Mouse (Mus musculus): ENCODE measurements around the gene Sh2d6. TPM values are rescaled to one million over a fixed set of nuclear protein-coding genes. Genes with fewer than 3 reads are reported as not detected.
"Not testable (repeated sequence)": the region's sequence is repeated elsewhere in the genome, so short reads cannot be mapped to it uniquely, and the experiment has no call there.

Gene Sh2d6
- polyA plus RNA-seq, 1 experiment from 2014 or later, result not detected

GRCm38 (mm10) chr6:72498950-72499349 is 22.6 kb downstream of the Sh2d6 start:
- 53% methylated on average over 5 of the region's 5 CpGs for WGBS (ENCODE audit: insufficient replicate concordance)
- ATAC-seq (ENCODE audit: insufficient read depth), result no peak
- Histone ChIP-seq H3K36me3 (replicated peaks) (no peaks in the 10 kb centered on the region), H3K27me3 (peaks cover 5% of the 10 kb centered on the region; the same call in 1 of the 2 replicates), H3K9ac (no peak overlapping the region), H3K4me2 (no peak overlapping the region), H3K9me3 (replicated peaks) (no peaks in the 10 kb centered on the region), H3K27ac (replicated peaks) (no peak overlapping the region), H3K4me1 (replicated peaks) (no peaks in the 10 kb centered on the region), H3K4me3 (replicated peaks) (no peak overlapping the region)

GRCm38 (mm10) chr6:72492892-72493291 is 28.6 kb downstream of the Sh2d6 start:
- no peak overlapping the region for H3K27ac ChIP-seq (replicated peaks)
- H3K36me3 ChIP-seq (replicated peaks), result no peaks in the 10 kb centered on the region
- H3K4me3 ChIP-seq (replicated peaks), result no peak overlapping the region
- no peak overlapping the region for H3K4me2 ChIP-seq
- no peaks in the 10 kb centered on the region for H3K9me3 ChIP-seq (replicated peaks)
- peaks cover 11% of the 10 kb centered on the region for H3K4me1 ChIP-seq (replicated peaks)
- peak; percentile 57; the same call in 1 of the 2 replicates for ATAC-seq (ENCODE audit: insufficient read depth)
- 12% methylated on average over 6 of the region's 6 CpGs for whole genome bisulfite sequencing (ENCODE audit: insufficient replicate concordance)
- H3K27me3 ChIP-seq, result peaks cover 5% of the 10 kb centered on the region; the same call in 1 of the 2 replicates
- H3K9ac ChIP-seq, result no peak overlapping the region

GRCm38 (mm10) chr6:72491151-72491550 is 30.4 kb downstream of the Sh2d6 start:
- Histone ChIP-seq H3K27ac (replicated peaks) (no peak overlapping the region), H3K9ac (no peak overlapping the region), H3K4me1 (replicated peaks) (peaks cover 11% of the 10 kb centered on the region), H3K4me3 (replicated peaks) (no peak overlapping the region), H3K4me2 (no peak overlapping the region), H3K9me3 (replicated peaks) (no peaks in the 10 kb centered on the region), H3K27me3 (peaks cover 5% of the 10 kb centered on the region; the same call in 1 of the 2 replicates), H3K36me3 (replicated peaks) (no peaks in the 10 kb centered on the region)
- ATAC-seq (ENCODE audit: insufficient read depth), result no peak
- 37% methylated on average over 3 of the region's 3 CpGs for WGBS (ENCODE audit: insufficient replicate concordance)

GRCm38 (mm10) chr6:72489534-72489933 is 32.0 kb downstream of the Sh2d6 start:
- H3K36me3 ChIP-seq (replicated peaks), result no peaks in the 10 kb centered on the region
- peaks cover 11% of the 10 kb centered on the region for H3K4me1 ChIP-seq (replicated peaks)
- no peak overlapping the region for H3K4me2 ChIP-seq
- no peak for ATAC-seq (ENCODE audit: insufficient read depth)
- H3K4me3 ChIP-seq (replicated peaks), result no peak overlapping the region
- H3K9me3 ChIP-seq (replicated peaks), result no peaks in the 10 kb centered on the region
- peaks cover 4% of the 10 kb centered on the region; the same call in 1 of the 2 replicates for H3K27me3 ChIP-seq
- H3K9ac ChIP-seq, result no peak overlapping the region
- no peak overlapping the region for H3K27ac ChIP-seq (replicated peaks)

GRCm38 (mm10) chr6:72488850-72489249 is 32.7 kb downstream of the Sh2d6 start:
- H3K4me1 ChIP-seq (replicated peaks), result peaks cover 11% of the 10 kb centered on the region
- no peak overlapping the region for H3K4me3 ChIP-seq (replicated peaks)
- no peak for ATAC-seq (ENCODE audit: insufficient read depth)
- no peak overlapping the region for H3K27ac ChIP-seq (replicated peaks)
- H3K36me3 ChIP-seq (replicated peaks), result no peaks in the 10 kb centered on the region
- no peaks in the 10 kb centered on the region for H3K9me3 ChIP-seq (replicated peaks)
- WGBS (ENCODE audit: insufficient replicate concordance), result 48% methylated on average over 3 of the region's 3 CpGs
- no peaks in the 10 kb centered on the region for H3K27me3 ChIP-seq
- H3K4me2 ChIP-seq, result no peak overlapping the region
- H3K9ac ChIP-seq, result no peak overlapping the region

- H3K9ac ChIP-seq, result no peak overlapping the region
- no peaks in the 10 kb centered on the region for H3K9me3 ChIP-seq (replicated peaks)
- ATAC-seq (ENCODE audit: insufficient read depth), result no peak
- H3K4me3 ChIP-seq (replicated peaks), result no peak overlapping the region
- no peak overlapping the region for H3K27ac ChIP-seq (replicated peaks)
- WGBS (ENCODE audit: insufficient replicate concordance), result 47% methylated on average over 3 of the region's 3 CpGs
- no peak overlapping the region for H3K4me2 ChIP-seq
- H3K4me1 ChIP-seq (replicated peaks), result peaks cover 3% of the 10 kb centered on the region
- H3K36me3 ChIP-seq (replicated peaks), result no peaks in the 10 kb centered on the region
- no peaks in the 10 kb centered on the region for H3K27me3 ChIP-seq
These were observed 34.2 kb downstream of the Sh2d6 start for GRCm38 (mm10) chr6:72487282-72487681.

- no peak overlapping the region for H3K9ac ChIP-seq
- no peak overlapping the region for H3K27ac ChIP-seq (replicated peaks)
- no peak for ATAC-seq (ENCODE audit: insufficient read depth)
- peaks cover under 1% of the 10 kb centered on the region for H3K4me1 ChIP-seq (replicated peaks)
- H3K9me3 ChIP-seq (replicated peaks), result no peaks in the 10 kb centered on the region
- no peaks in the 10 kb centered on the region for H3K27me3 ChIP-seq
- no peaks in the 10 kb centered on the region for H3K36me3 ChIP-seq (replicated peaks)
- no peak overlapping the region for H3K4me3 ChIP-seq (replicated peaks)
- 70% methylated on average over 6 of the region's 6 CpGs for WGBS (ENCODE audit: insufficient replicate concordance)
- H3K4me2 ChIP-seq, result no peak overlapping the region
These were observed 35.2 kb downstream of the Sh2d6 start for GRCm38 (mm10) chr6:72486307-72486706.

GRCm38 (mm10) chr6:72484887-72485286 is 36.6 kb downstream of the Sh2d6 start:
- Histone ChIP-seq H3K9me3 (replicated peaks) (no peaks in the 10 kb centered on the region), H3K4me2 (no peak overlapping the region), H3K4me3 (replicated peaks) (no peak overlapping the region), H3K9ac (no peak overlapping the region), H3K27me3 (no peaks in the 10 kb centered on the region), H3K27ac (replicated peaks) (no peak overlapping the region), H3K4me1 (replicated peaks) (no peaks in the 10 kb centered on the region; the same call in 1 of the 2 replicates), H3K36me3 (replicated peaks) (no peaks in the 10 kb centered on the region)
- 59% methylated on average over 4 of the region's 4 CpGs for WGBS (ENCODE audit: insufficient replicate concordance)
- no peak for ATAC-seq (ENCODE audit: insufficient read depth)

- no peaks in the 10 kb centered on the region for H3K4me1 ChIP-seq (replicated peaks)
- WGBS (ENCODE audit: insufficient replicate concordance), result 56% methylated on average over 2 of the region's 2 CpGs
- H3K27ac ChIP-seq (replicated peaks), result no peak overlapping the region
- no peaks in the 10 kb centered on the region for H3K9me3 ChIP-seq (replicated peaks)
- no peak overlapping the region for H3K4me2 ChIP-seq
- no peaks in the 10 kb centered on the region for H3K36me3 ChIP-seq (replicated peaks)
- H3K9ac ChIP-seq, result no peak overlapping the region
- no peak for ATAC-seq (ENCODE audit: insufficient read depth)
- no peaks in the 10 kb centered on the region for H3K27me3 ChIP-seq
- H3K4me3 ChIP-seq (replicated peaks), result no peak overlapping the region
These were observed 39.4 kb downstream of the Sh2d6 start for GRCm38 (mm10) chr6:72482156-72482555.

GRCm38 (mm10) chr6:72480422-72480702 is 41.1 kb downstream of the Sh2d6 start:
- Histone ChIP-seq H3K9ac (no peak overlapping the region), H3K36me3 (replicated peaks) (no peaks in the 10 kb centered on the region), H3K9me3 (replicated peaks) (no peaks in the 10 kb centered on the region), H3K27ac (replicated peaks) (no peak overlapping the region), H3K4me3 (replicated peaks) (no peak overlapping the region), H3K4me2 (no peak overlapping the region), H3K4me1 (replicated peaks) (no peaks in the 10 kb centered on the region), H3K27me3 (no peaks in the 10 kb centered on the region)
- 53% methylated on average over 2 of the region's 2 CpGs for whole genome bisulfite sequencing (ENCODE audit: insufficient replicate concordance)
- no peak for ATAC-seq (ENCODE audit: insufficient read depth)

GRCm38 (mm10) chr6:72479645-72480421 is 41.7 kb downstream of the Sh2d6 start:
- Histone ChIP-seq H3K9ac (no peak overlapping the region), H3K4me1 (replicated peaks) (no peaks in the 10 kb centered on the region), H3K27me3 (no peaks in the 10 kb centered on the region), H3K9me3 (replicated peaks) (no peaks in the 10 kb centered on the region), H3K36me3 (replicated peaks) (no peaks in the 10 kb centered on the region), H3K27ac (replicated peaks) (no peak overlapping the region), H3K4me2 (no peak overlapping the region), H3K4me3 (replicated peaks) (no peak overlapping the region)
- 48% methylated on average over 12 of the region's 12 CpGs for WGBS (ENCODE audit: insufficient replicate concordance)
- no peak for ATAC-seq (ENCODE audit: insufficient read depth)

GRCm38 (mm10) chr6:72478691-72479090 is 42.8 kb downstream of the Sh2d6 start:
- not testable (repeated sequence) for H3K36me3 ChIP-seq (replicated peaks); H3K4me2 ChIP-seq; H3K4me1 ChIP-seq (replicated peaks); H3K27ac ChIP-seq (replicated peaks); H3K9me3 ChIP-seq (replicated peaks); H3K9ac ChIP-seq; H3K4me3 ChIP-seq (replicated peaks); ATAC-seq (ENCODE audit: insufficient read depth); H3K27me3 ChIP-seq
- 61% methylated on average over 3 of the region's 3 CpGs for WGBS (ENCODE audit: insufficient replicate concordance)
